Mouse (Mus musculus): ENCODE results near the gene Tspan7. TPM values are rescaled to one million over a fixed set of nuclear protein-coding genes. Genes with fewer than 3 reads are reported as not detected.

The Tspan7 gene
- polyA plus RNA-seq, 1 experiment, result 25.9 TPM

- no peak for DNase-seq (ENCODE audit: low read depth in 1 of 2, low spot score in 2 of 2)
- H3K4me1 ChIP-seq (ENCODE audit: control insufficient read depth, insufficient read depth, insufficient read length), result no peaks in the 10 kb centered on the region
- no peaks in the 10 kb centered on the region for H3K27me3 ChIP-seq (ENCODE audit: control insufficient read depth, insufficient read depth, low read length)
- no peak overlapping the region for H3K4me3 ChIP-seq (ENCODE audit: extremely low read depth, insufficient read depth, insufficient read length)
- H3K27ac ChIP-seq (ENCODE audit: insufficient read depth, low read length), result no peak overlapping the region
- no peak for TF ChIP-seq POLR2A (IDR thresholded peaks at IDR 0.05; ENCODE audit: low read depth, low read length)
- TF ChIP-seq CTCF (IDR thresholded peaks at IDR 0.05; ENCODE audit: extremely low read depth, insufficient read depth, insufficient read length, insufficient replicate concordance), result no peak
- no peaks in the 10 kb centered on the region for H3K36me3 ChIP-seq (ENCODE audit: control insufficient read depth, insufficient read depth, low read length)
Observed at GRCm38 (mm10) chrX:10641062-10641461, 156.1 kb downstream of the Tspan7 start.

Other genes starting within 250 kb of the Tspan7 start
- gene Otc, start 232.9 kb upstream of the Tspan7 start, polyA plus RNA-seq (2012; rRNA removed), result not detected in 2 replicates
- 16.2 and 18.3 TPM in 2 replicates for gene Mid1ip1, start 229.9 kb downstream of the Tspan7 start, polyA plus RNA-seq (2012; rRNA removed)